Comparison of ENCODE assay signal across 10 mouse cellular contexts in genomic region chr15:102460409-102460808, GRCm38 (mm10). TPM values are rescaled to one million over a fixed set of nuclear protein-coding genes. Genes with fewer than 3 reads are reported as not detected.
A peak's percentile ranks its signal among the peaks of the same experiment; 100 is the strongest.
DNase-seq lines count a peak whose midpoint lies in the region; ATAC-seq and TF ChIP-seq lines count a peak whose summit lies in the region.
"Had no signal": no experiment of that assay in that cellular context is flagged by ENCODE, and none has a peak within 500 bp of the region (broad histone marks: within the 10 kb centered on the region; RNA-seq: fewer than 3 reads in every experiment).

No protein-coding gene starts in this region.

- H3K36me3 ChIP-seq in kidney, postnatal 0 days (ENCODE audit: insufficient read depth, low read length) = no peaks in the 10 kb centered on the region
- H3K36me3 ChIP-seq in liver, embryonic 14.5 days (replicated peaks; ENCODE audit: control insufficient read depth, insufficient read depth, low read depth) = no peaks in the 10 kb centered on the region; the same call in 1 of the 2 replicates

- no peak for TF ChIP-seq EP300 in liver, embryonic 14.5 days (IDR thresholded peaks at IDR 0.05; ENCODE audit: low read depth)

- no peaks in the 10 kb centered on the region for H3K9me3 ChIP-seq in kidney, postnatal 0 days (replicated peaks; ENCODE audit: low read length)
- H3K9me3 ChIP-seq in liver, embryonic 14.5 days (ENCODE audit: control insufficient read depth, low read length) = no peaks in the 10 kb centered on the region

- H3K27me3 ChIP-seq in kidney, postnatal 0 days (ENCODE audit: insufficient read depth, low read length) = no peaks in the 10 kb centered on the region
- no peaks in the 10 kb centered on the region for H3K27me3 ChIP-seq in liver, embryonic 14.5 days (ENCODE audit: control insufficient read depth, insufficient read depth, low read length)

- DNase-seq in cerebellum, adult 9-10 months = peak; percentile 51
- DNase-seq in cerebellum, adult 18-20 months = no peak
- DNase-seq in kidney, postnatal 0 days (ENCODE audit: low spot score) = no peak
- no peak for DNase-seq in kidney, postnatal 14 days
- DNase-seq in liver, embryonic 14.5 days (ENCODE audit: low read depth in 3 of 3, low spot score in 3 of 3) = no peak
- no peak for DNase-seq in thymus, postnatal 0 days (ENCODE audit: low spot score)
- no peak for DNase-seq in urinary bladder, postnatal 36 days (ENCODE audit: low spot score in 2 of 2)
- DNase-seq: adrenal gland, postnatal 36 days; kidney, postnatal 4 days had no signal

- H3K4me3 ChIP-seq in kidney, postnatal 0 days (replicated peaks; ENCODE audit: low read depth, low read length) = no peak overlapping the region
- peak overlapping the region; percentile 57 for H3K4me3 ChIP-seq in brown adipose tissue, adult 24 weeks (ENCODE audit: insufficient read depth, low read depth, low read length)
- H3K4me3 ChIP-seq in liver, embryonic 14.5 days (ENCODE audit: insufficient read depth in 1 of 2, low read depth in 2 of 2, low read length in 2 of 2) = peak overlapping the region; percentile 55 to 75

- no peak overlapping the region; the same call in 1 of the 2 replicates for H3K9ac ChIP-seq in kidney, postnatal 0 days (ENCODE audit: low read depth, low read length)
- H3K9ac ChIP-seq in liver, embryonic 14.5 days (replicated peaks) = peak overlapping the region; percentile 43

- H3K27ac ChIP-seq in kidney, postnatal 0 days = no peak overlapping the region
- peak overlapping the region; percentile 70 for H3K27ac ChIP-seq in brown adipose tissue, adult 24 weeks (replicated peaks; ENCODE audit: low read depth, low read length)
- peak overlapping the region; percentile 87 for H3K27ac ChIP-seq in liver, embryonic 14.5 days

- WGBS in kidney, postnatal 0 days = 40% methylated on average over 12 of the region's 12 CpGs
- whole genome bisulfite sequencing in liver, embryonic 14.5 days (ENCODE audit: insufficient replicate concordance) = 54% methylated on average over 12 of the region's 12 CpGs

- TF ChIP-seq CTCF in kidney, postnatal 0 days (IDR thresholded peaks at IDR 0.05; ENCODE audit: low read depth) = no peak
- TF ChIP-seq CTCF in liver, embryonic 14.5 days (IDR thresholded peaks at IDR 0.05; ENCODE audit: low read depth) = no peak

- H3K4me2 ChIP-seq in kidney, postnatal 0 days (ENCODE audit: low read length) = peak overlapping the region; percentile 38
- H3K4me2 ChIP-seq in liver, embryonic 14.5 days (ENCODE audit: low read depth) = peak overlapping the region; percentile 88

- no peaks in the 10 kb centered on the region for H3K4me1 ChIP-seq in kidney, postnatal 0 days (replicated peaks; ENCODE audit: insufficient read depth, low read length)
- H3K4me1 ChIP-seq in brown adipose tissue, adult 24 weeks (ENCODE audit: control insufficient read depth, insufficient read depth, insufficient read length, low read length) = peaks cover 9% of the 10 kb centered on the region
- peaks cover 40 to 45% of the 10 kb centered on the region in 2 experiments for H3K4me1 ChIP-seq in liver, embryonic 14.5 days (replicated peaks; ENCODE audit: control insufficient read depth in 2 of 2, insufficient read depth in 2 of 2, low read length in 1 of 2)

- ATAC-seq in kidney, postnatal 0 days (replicated peaks; ENCODE audit: low FRiP score, low read depth) = no peak
- ATAC-seq in liver, embryonic 14.5 days (ENCODE audit: insufficient read depth) = no peak

RNA-seq across cellular contexts. Expression of gene Prr13, which starts 1.6 kb away (rescaled TPM):
- 109 and 117 TPM in 2 replicates for polyA plus RNA-seq in kidney, postnatal 0 days (2015; fragmentation: Nextera tagmentation; extraction: Ambion mirVana)
- 36.8 and 54.7 TPM in 2 replicates for polyA plus RNA-seq in brown adipose tissue, adult 24 weeks (2012; ENCODE audit: insufficient read depth, insufficient read length, missing spikeins)
- 69.0 and 84.6 TPM in 2 replicates for polyA plus RNA-seq in liver, embryonic 14.5 days (2012; rRNA removed)
- polyA plus RNA-seq in liver, embryonic 14.5 days (2014; fragmentation: Nextera tagmentation; extraction: Ambion mirVana) = 111 and 117 TPM in 2 replicates
- polyA plus RNA-seq in thymus, postnatal 0 days (2015; fragmentation: Nextera tagmentation; extraction: Ambion mirVana) = 88.9 and 90.3 TPM in 2 replicates

RNA-seq across cellular contexts. Expression of gene Pcbp2, which starts 9.9 kb away (rescaled TPM):
- 185 and 191 TPM in 2 replicates for polyA plus RNA-seq in kidney, postnatal 0 days (2015; fragmentation: Nextera tagmentation; extraction: Ambion mirVana)
- polyA plus RNA-seq in brown adipose tissue, adult 24 weeks (2012; ENCODE audit: insufficient read depth, insufficient read length, missing spikeins) = 331 and 338 TPM in 2 replicates
- 185 and 221 TPM in 2 replicates for polyA plus RNA-seq in liver, embryonic 14.5 days (2012; rRNA removed)
- 93.3 and 103 TPM in 2 replicates for polyA plus RNA-seq in liver, embryonic 14.5 days (2014; fragmentation: Nextera tagmentation; extraction: Ambion mirVana)
- polyA plus RNA-seq in thymus, postnatal 0 days (2015; fragmentation: Nextera tagmentation; extraction: Ambion mirVana) = 263 and 265 TPM in 2 replicates

RNA-seq across cellular contexts. Expression of gene Amhr2, which starts 15.2 kb away (rescaled TPM):
- polyA plus RNA-seq in kidney, postnatal 0 days (2015; fragmentation: Nextera tagmentation; extraction: Ambion mirVana) = 0.46 and 0.80 TPM in 2 replicates
- polyA plus RNA-seq in brown adipose tissue, adult 24 weeks (2012; ENCODE audit: insufficient read depth, insufficient read length, missing spikeins) = 1.9 and 4.0 TPM in 2 replicates
- polyA plus RNA-seq in liver, embryonic 14.5 days (2012; rRNA removed) = 0.05 and 0.06 TPM in 2 replicates
- polyA plus RNA-seq in liver, embryonic 14.5 days (2014; fragmentation: Nextera tagmentation; extraction: Ambion mirVana) = 0.11 and 0.23 TPM in 2 replicates
- polyA plus RNA-seq in thymus, postnatal 0 days (2015; fragmentation: Nextera tagmentation; extraction: Ambion mirVana) = 1.8 and 2.1 TPM in 2 replicates

RNA-seq across cellular contexts. Expression of gene Gm10337, which starts 43.1 kb away (rescaled TPM):
- polyA plus RNA-seq in kidney, postnatal 0 days (2015; fragmentation: Nextera tagmentation; extraction: Ambion mirVana) = 1.8 TPM in 1 of 2 replicates, not detected in the other
- polyA plus RNA-seq in brown adipose tissue, adult 24 weeks (2012; ENCODE audit: insufficient read depth, insufficient read length, missing spikeins) = not detected in 2 replicates
- polyA plus RNA-seq in liver, embryonic 14.5 days (2012; rRNA removed) = not detected in 2 replicates
- not detected in 2 replicates for polyA plus RNA-seq in liver, embryonic 14.5 days (2014; fragmentation: Nextera tagmentation; extraction: Ambion mirVana)
- 2.0 TPM in 1 of 2 replicates, not detected in the other for polyA plus RNA-seq in thymus, postnatal 0 days (2015; fragmentation: Nextera tagmentation; extraction: Ambion mirVana)

RNA-seq across cellular contexts. Expression of gene Sp1, which starts 54.5 kb away (rescaled TPM):
- polyA plus RNA-seq in kidney, postnatal 0 days (2015; fragmentation: Nextera tagmentation; extraction: Ambion mirVana) = 8.8 TPM in 2 replicates
- 16.1 and 17.9 TPM in 2 replicates for polyA plus RNA-seq in brown adipose tissue, adult 24 weeks (2012; ENCODE audit: insufficient read depth, insufficient read length, missing spikeins)
- polyA plus RNA-seq in liver, embryonic 14.5 days (2012; rRNA removed) = 9.2 and 9.5 TPM in 2 replicates
- polyA plus RNA-seq in liver, embryonic 14.5 days (2014; fragmentation: Nextera tagmentation; extraction: Ambion mirVana) = 5.0 and 5.4 TPM in 2 replicates
- 9.7 and 10.9 TPM in 2 replicates for polyA plus RNA-seq in thymus, postnatal 0 days (2015; fragmentation: Nextera tagmentation; extraction: Ambion mirVana)
